Mouse (Mus musculus) right cerebral cortex, postnatal 36 days (tissue): ENCODE data around the gene G430095P16Rik.

Source experiments
- DNase-seq, 2 experiments: peaks; one replicate each; pipeline ENCODE4 v3.0.0; 2022; ENCODE audit warnings: low spot score in 2 of 2, mixed read lengths in 1 of 2

Gene G430095P16Rik

GRCm38 (mm10) chr8:84702963-84703465 lies 19.8 kb upstream of the G430095P16Rik start:
- DNase-seq, result no peak

- DNase-seq, result no peak
These were observed 19.1 kb upstream of the G430095P16Rik start for GRCm38 (mm10) chr8:84703466-84704249.

GRCm38 (mm10) chr8:84704356-84704755 lies 18.5 kb upstream of the G430095P16Rik start:
- no peak for DNase-seq

- no peak for DNase-seq
These were observed 17.7 kb upstream of the G430095P16Rik start for GRCm38 (mm10) chr8:84704867-84705831.

GRCm38 (mm10) chr8:84705960-84706359 lies 16.8 kb upstream of the G430095P16Rik start:
- DNase-seq, result no peak

GRCm38 (mm10) chr8:84706610-84707266 lies 16.1 kb upstream of the G430095P16Rik start:
- no peak for DNase-seq

GRCm38 (mm10) chr8:84707267-84707883 lies 15.4 kb upstream of the G430095P16Rik start:
- DNase-seq, result no peak

GRCm38 (mm10) chr8:84708071-84708541 lies 14.7 kb upstream of the G430095P16Rik start:
- no peak for DNase-seq

GRCm38 (mm10) chr8:84708774-84709475 lies 13.9 kb upstream of the G430095P16Rik start:
- DNase-seq, result peak; percentile 74 to 78

- DNase-seq, result no peak
These were observed 12.9 kb upstream of the G430095P16Rik start for GRCm38 (mm10) chr8:84709931-84710330.

- no peak for DNase-seq
These were observed 11.5 kb upstream of the G430095P16Rik start for GRCm38 (mm10) chr8:84711312-84711711.

- no peak for DNase-seq
These were observed 10.7 kb upstream of the G430095P16Rik start for GRCm38 (mm10) chr8:84711933-84712758.

GRCm38 (mm10) chr8:84712759-84713120 lies 10.1 kb upstream of the G430095P16Rik start:
- DNase-seq, result no peak

- DNase-seq, result no peak
These were observed 9.4 kb upstream of the G430095P16Rik start for GRCm38 (mm10) chr8:84713381-84713780.

GRCm38 (mm10) chr8:84714161-84714560 lies 8.6 kb upstream of the G430095P16Rik start:
- DNase-seq, result no peak

- no peak for DNase-seq
These were observed 6.8 kb upstream of the G430095P16Rik start for GRCm38 (mm10) chr8:84715893-84716468.

- no peak for DNase-seq
These were observed 6.0 kb upstream of the G430095P16Rik start for GRCm38 (mm10) chr8:84716790-84717189.

- DNase-seq, result no peak
These were observed 4.3 kb upstream of the G430095P16Rik start for GRCm38 (mm10) chr8:84718476-84718875.

- DNase-seq, result no peak
These were observed 3.7 kb upstream of the G430095P16Rik start for GRCm38 (mm10) chr8:84718959-84719690.
